Mouse (Mus musculus) c-Kit-positive CD71-negative TER-119-negative erythroid progenitor cells, embryonic 14.5 days (primary cell): ENCODE results near the gene Pacs2.

Experiments used
- DNase-seq: peaks from one replicate; pipeline ENCODE4 v3.0.0-alpha.2; 2013; ENCODE audit warnings: low read depth

Pacs2 gene

DNA sequence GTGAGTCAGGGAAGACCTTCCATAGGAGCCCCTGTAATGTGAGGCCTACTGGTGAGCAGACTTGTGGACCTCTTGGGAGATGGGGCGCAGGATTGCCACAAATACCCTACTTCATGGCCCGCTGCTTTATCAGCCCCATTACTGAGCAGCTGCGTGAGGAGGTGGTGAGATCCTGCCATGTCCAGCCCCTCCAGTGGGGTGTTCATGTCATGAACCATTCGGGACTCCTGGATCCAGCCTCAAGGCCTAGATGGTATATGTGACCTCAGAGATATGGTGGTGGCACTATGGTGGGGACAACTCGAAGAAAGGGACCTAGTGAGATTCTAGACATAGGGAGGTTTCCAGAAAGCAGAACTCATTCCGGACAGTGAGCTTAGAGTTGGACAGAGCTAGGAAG, 74.8 kb downstream of the Pacs2 start:
- DNase-seq = no peak

DNA sequence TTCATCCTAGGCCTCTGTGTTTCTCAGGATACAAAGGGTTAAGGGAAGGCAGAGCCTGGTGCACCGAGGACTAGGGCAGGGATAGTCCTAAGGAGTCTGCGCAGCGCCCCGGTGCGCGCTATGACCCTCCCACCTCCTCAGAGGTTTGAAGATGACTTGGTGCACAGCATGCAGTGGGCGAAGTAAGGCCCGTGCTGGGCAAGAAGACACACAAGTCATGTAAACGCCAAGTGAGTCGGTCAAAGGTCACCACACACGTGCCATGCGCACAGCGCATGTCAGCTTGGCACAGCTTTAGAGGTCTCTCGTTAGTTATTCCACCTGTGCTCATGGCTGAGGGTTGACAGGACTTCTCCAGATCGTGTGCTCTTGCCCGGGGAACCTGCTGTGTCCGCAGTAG, 75.7 kb downstream of the Pacs2 start:
- no peak for DNase-seq

DNA sequence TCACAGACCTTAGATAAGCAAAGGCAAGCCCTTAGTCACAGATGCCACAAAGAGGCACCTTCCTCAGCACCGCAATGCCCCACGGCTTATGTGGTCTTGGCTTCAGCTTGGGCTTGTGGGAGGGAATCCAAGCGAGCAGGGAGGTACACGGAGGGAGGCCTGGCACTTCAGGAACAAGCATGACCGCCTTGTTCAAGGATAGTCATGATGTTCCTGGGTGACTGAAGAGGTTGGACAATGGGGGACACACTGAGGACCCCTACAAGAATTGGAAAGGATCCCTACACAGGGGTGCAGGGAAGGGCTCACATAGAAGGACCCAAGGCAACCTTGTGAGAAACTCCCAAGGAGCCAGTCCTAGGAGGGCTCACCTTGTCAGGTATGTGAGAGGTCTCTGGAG, 82.7 kb downstream of the Pacs2 start:
- DNase-seq = no peak

DNA sequence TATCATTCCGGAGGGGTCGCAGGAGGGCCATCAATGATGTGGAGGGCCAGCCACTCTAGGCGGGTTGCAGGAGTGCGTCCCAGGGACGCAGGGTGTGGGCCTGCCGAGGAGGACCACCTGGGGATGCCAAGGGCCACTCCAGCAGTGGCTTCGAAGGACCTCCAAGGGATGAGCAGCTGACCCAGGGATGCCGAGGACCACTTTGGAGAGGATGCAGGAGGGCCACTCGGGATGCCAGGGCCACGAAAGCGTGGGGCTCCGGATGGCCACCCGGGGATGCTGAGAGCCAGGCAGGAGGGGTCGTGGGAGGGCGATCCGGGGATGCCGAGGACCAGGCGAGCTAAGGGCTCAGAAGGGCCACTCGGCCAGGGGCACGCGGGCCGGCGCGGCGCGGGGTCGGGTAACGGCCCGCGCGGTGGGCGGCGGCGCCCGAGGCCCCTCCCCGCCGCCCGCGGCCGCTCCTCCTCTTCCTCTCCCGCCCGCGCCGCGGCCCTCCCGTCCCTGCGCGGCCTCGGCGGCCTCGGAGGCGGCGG, 83.5 kb downstream of the Pacs2 start, which contains the start of gene Mta1:
Mta1 (plus strand) TSS at position 530 of the 533 bp plus-strand sequence.
- DNase-seq = no peak

DNA sequence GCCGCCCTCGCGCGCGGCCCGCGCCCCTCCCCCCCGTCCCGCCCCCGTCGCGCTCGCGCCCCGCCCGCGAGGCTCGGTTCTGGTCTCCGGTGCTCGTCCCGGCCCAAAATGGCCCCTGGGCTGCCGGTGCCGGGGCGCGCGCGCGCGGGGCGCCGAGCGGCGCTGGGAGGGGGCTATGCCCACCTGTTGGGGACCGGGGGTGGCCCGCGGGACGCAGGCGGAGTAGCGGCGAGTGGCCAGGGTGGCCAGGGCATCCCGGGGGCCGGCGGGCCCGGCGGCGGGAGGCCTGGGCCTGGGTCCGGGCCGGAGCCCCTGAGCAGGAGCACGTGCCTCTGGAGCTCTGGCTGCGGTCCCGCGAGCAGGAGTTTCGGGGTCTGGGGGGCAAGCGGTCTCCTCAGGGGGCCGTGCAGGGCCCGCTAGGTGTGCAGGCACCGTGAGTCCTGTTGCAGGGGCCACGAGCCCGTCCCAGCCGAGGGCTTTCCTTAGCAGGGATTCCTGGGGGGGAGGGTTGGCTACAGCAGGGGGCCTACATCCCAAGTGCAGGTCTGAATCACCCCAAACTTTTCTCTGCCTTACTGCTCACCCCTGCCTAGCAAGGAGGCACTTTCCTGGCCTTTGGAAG, 84.3 kb downstream of the Pacs2 start:
- DNase-seq = no peak

DNA sequence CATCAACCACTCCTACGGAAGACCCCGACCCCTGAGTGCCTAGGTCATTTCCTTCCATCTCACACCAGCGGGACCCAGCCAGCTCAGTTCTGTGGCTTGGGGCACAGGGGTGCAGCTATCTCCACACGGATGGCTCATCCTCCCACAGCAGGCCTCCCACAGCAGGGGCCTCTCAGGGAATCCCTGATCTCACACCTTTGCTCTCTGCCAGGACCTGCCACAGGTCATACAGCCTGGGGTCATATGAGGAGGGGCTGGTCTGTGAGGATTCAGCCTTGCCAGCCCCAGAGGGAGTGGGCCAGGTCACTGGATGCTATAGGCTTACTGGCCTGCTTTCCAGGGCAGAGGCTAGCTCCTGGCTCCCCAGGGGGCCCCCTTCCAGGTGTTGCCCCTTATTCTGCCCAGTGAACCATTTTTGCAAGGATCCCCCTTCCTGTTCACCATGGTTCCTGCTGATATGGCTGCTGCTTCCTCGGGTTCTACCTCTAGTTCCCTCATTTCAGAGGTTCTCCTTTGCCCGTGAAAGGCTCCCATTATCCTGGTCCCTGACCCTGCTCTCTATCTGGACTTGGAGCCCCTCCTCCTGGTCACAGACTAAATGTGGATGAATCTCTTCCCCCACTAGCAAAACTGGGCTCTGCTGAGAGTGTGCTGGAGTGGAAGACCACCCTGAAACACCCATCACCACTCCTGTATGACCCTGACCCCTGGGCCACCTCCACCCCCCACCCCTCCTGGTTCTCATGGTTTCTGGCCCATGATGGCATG, 85.3 kb downstream of the Pacs2 start:
- DNase-seq = no peak

DNA sequence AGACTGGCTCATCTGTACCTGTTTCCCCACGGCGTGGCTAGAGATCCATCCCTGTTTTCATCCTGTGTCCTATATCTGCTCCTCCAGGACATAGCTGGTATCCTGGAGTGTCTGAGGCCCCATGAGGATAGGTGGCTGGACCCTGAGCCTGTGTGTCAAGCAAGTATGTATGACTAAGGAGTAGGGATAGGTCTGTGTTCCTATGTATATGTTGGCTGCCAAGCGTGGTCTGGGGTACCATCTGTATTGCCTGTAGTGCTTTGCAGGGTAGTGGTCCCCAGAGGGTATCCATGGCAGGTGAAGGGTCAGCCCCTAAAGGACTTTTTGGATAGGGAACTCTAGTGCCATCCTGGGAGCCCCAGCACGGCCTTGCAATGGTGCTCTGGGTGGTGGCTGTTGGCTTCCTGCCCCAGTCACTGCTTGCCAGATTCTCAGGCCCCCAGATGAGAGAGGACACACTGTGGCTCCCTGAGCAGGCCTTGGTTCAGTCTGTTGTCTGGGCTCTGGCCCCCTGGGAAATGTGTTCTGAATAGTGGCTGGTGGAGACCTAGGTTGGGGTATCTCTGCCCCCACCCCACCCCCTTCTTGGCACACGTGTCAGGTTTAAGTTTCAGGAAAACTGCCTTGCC, 86.3 kb downstream of the Pacs2 start:
- DNase-seq = no peak

DNA sequence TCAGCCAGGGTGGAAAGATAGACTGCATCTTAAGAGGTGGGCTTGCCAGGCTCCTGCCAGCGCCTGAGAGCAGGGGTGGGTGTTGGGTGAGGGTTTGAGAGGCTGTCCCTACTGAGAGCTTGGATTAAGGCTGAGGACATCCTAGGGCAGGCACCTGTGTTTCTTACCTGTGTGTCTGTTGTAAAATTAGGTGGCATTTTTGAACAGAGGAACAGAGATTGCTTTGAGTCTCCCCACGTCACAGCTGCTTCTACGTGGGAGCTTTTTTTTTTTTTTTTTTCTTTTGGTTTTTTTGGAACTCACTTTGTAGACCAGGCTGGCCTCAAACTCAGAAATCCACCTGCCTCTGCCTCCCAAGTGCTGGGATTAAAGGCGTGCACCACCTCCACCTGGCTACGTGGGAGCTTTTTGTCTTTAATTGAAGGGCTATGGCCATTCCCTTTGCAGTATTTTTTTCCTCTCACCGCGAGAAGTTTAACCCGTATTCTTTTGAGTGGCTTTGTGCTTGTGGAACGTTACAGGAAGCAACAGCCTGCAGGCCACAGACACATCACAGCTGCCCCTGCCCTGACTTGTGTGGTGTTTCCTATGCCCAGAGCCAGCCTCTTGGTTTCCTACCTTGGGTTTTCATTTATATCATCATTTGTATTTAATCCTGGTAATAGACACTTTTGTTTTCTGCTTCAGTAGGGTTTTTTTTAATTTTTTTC, 87.1 kb downstream of the Pacs2 start:
- DNase-seq = no peak

DNA sequence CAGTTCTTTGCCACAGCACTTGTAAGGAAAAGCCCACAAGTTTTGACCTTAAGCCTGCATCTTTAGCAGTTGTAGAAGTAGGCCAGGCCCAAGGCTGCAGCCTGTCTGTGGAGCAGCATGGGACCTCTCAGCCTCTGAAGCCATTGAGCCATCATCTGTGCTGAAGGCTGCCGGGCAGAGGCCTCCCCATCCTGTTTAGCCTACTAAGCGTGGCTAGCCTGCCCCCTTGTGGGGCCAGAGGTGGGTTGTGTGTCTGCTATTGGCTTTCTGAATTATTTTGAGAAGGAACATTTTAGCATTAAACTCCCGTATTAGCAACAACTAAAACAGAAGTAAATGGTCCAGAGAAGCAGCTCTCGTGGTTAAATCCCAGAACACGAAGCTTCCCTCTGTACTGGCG, 88.2 kb downstream of the Pacs2 start:
- DNase-seq = peak; percentile 55

DNA sequence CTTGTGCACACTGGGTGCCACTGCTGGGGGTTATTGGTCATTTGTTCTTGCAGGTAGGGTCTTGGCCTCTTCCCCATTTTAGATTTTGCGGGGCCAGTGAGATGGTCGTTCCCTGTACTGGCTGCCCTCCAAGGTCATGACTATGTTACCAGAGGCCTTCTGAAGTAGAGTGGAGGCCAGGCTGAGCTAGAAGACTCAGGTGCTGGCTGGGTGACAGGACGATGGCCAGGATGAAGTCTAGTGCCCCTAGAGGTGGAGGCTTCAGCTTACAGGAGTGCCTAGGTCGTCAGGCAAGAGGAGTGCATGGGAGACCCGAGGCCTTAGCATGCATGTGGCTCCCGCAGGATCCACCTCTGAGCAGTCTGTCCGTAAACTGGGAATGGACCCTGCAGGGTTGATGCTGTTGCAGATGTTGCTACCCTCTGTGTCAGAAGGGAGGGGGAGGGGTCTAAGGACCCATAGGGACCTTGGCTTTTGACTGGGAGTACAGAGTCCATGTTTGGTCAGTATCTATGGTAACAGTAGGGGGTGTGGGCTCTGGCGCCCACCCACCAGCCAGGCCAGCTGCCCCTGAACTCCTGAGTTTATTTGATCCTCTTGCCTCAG, 89.6 kb downstream of the Pacs2 start:
- DNase-seq = no peak

DNA sequence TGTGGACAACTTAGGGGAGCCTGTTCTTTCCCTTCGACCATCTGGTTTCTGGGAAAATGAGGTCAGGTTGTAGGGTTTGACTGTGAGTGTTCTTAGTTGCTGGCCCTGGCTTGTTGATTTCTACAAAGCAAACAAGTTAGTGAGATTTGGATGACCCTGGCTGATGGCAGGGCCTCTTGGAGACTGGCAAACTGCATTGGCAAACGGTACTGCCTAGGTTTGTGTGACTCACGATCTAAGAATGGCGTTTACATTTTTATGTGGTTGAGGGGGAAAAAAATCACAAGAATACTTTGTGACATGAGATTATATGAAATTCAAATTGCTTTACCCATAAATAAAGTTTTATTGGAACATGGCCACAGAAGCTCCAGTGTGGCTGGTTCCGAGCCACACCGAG, 92.1 kb downstream of the Pacs2 start:
- no peak for DNase-seq

DNA sequence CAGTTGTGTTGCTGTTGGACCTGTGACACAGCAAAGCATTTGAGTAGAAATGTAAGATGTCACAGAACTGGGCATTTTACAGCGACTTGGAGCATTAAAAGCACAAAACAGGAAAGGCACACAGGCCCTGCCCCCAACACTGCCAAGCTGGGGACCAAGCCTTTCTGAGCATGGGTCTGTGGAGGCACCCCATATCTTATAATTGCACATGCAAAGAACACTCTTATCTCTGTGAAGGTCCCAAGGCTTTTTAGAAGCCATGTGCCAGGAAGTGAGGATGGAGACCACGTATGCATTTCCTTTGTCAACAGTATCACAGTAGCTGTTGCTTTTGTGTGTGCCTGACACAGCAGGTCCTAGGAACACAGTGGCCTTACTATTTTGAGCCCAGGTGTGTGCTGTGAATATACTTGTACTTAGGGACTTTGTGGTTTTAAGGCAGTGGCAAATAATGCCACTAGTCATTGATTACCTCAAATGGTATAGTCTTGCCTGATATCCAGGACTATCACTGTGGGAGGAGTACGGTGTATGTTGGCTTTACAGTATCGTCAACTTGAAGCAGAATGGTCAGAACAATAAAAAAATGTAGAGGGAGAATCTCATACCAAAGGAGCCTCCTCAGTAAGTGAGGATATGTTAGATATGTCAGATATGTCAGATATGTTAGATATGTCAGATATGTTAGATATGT, 93.3 kb downstream of the Pacs2 start:
- peak; percentile 28 for DNase-seq

DNA sequence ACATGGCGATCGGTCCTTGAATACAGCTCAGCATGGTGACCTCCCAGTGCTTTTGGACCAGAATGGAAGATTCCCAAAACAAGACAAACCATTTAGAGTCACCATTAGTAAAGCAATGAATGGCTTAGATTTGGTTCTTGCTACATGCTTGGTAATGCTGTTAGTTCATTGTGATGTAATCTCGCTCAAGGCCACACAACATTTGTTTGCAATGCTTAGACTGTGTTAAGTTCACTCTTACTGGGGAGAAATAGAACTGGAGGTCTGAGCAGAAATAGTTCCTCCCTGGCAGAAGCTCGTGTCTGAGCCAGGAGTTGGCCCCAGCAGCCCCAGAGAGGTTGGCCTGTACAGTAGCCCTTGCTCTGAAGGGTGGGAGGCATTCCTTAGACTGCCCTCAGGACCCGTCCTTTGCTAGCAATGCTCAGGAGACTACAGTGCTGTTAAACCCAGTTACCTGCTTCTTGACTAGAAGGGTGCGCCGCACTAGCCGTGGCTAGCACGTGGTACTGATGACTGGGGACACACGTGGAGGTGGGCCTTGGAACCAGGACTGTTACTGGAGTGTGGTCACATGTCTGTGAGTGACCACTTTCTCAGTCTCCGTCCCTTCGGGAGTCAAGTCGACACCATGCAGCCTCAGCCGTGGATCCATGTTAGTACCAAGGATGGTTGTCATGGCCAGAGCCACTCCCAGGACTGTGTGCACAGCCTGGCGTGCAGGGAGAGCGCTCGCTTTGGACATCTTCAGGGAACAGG, 94.4 kb downstream of the Pacs2 start:
- no peak for DNase-seq

DNA sequence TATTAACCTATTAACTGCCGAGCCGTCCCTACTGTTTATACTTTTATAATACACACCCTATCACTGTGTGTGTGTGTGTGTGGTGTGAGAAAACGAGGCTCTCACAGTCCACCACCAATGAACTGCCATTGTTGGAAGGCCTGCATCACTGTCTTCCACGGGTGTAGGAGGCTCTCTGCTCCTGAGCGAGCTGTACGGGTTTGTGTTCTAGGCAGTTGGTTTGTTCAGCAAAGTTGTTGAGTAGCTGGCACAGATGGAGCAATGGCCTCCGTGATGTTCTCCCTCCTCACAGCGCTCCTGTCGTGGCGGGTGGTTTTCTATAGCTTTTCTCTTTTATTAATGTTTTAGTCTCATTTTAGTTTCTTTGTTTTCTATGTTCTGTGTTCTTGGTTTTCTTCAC, 95.5 kb downstream of the Pacs2 start:
- no peak for DNase-seq

DNA sequence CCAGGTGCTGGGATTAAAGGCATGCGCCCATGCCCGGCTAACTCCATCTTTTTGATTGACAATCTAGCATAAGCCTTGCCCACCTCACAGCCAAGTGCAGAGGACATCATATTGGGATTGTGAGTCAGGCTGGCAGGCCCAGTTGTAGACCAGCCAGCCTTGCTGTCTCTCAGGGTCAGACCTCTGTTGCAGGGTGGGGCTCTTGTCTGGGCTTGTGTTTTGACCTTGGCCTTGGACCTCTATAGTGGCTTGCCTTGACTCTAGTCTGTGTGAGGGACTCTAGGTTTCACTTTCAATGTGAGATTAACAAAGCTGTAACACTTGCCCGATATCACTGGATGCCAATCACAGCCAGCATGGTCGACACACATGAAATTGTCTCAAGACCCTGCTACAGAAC, 99.8 kb downstream of the Pacs2 start:
- no peak for DNase-seq

DNA sequence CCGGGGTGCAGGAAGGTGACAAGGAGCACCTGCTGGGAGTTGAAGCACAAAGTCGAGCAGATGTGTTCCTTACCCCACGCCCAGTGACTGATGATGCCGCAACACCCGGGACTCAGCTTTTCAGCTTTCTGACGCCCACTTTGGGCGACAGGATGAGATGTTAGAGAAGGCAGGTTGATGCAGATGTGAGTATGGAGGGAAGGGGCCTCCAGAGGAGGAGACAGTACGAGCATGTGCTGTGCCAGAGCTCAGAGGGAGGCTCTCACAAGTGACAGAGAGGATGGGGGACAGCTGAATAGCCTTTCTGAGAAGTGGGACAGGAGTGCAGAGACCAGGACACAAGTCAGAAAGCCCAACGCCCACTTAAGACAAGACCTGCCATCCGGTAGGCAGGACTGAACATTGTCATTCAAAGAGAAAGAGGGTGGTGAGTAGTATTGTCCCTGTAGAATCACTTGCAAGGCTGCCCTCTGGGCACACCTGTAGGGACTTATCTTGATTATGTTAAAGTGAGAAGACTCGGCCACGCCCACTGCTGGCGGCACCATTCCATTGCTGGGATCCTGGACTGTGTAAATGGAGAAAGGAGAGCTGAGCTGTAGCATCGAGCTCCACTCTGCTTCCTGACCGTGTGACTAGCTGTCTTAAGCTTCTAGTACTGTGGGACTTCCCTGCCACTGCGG, 100.7 kb downstream of the Pacs2 start:
- no peak for DNase-seq

DNA sequence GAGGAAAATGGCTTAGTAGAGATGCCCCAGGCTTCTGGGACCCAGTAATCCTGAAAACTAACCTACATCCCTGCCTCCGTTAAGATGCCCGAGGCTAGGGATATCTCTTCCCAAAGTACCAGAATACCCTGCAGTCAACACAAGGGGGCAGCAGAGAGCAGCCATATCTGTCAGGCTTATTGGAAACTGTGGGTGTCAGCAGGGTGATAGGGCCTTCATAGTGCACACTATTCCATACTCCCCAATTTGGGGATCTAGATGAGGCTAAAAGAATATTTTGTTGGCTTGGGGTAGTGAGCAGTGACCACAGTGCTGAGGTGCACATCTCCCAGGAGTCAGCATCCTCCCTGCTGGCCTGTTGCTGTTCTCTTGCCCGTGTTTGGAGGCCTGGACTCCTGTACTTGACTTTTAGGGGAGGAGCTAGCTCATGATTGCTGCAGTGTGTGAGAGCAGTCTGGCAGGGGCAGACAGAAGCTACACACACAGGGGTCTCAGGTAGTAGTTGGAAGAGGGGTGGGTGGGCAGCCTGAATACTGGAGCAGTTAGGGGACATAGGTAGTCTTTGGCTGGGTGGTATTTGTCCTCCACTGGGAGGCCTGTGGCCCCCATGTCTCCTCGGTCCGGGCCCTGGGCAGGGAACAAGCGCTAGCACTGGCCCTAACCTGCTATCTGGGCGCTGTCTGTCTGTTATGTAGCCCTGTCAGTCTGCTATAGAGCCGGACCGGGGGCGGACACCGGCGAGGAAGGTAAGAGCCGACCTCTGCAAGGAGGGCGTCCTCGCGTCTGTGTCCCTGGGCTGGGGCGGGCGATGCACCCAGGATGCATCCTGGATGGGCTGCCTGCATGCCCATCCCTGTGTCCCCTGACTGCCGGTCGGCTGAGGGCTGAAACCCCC, 105.5 kb downstream of the Pacs2 start:
- DNase-seq = peak; percentile 65
